Mouse (Mus musculus) monocyte, adult 2 months (primary cell): Measurements from ENCODE around the gene Aunip.

Source experiments
- DNase-seq, 2 experiments: peaks; one replicate each; pipeline ENCODE4 v3.0.0; 2022; ENCODE audit warnings: low spot score in 2 of 2, low read depth in 1 of 2

Gene Aunip

GRCm38 (mm10) chr4:134510845-134511411 is at the start of gene Aunip:
TSS of gene Aunip (plus strand) at chr4:134510999.
- peak; percentile 38 to 62 for DNase-seq

GRCm38 (mm10) chr4:134461252-134461651 is 49.5 kb upstream of the Aunip start:
- no peak for DNase-seq

- DNase-seq, result no peak
Measured at GRCm38 (mm10) chr4:134465789-134466188, 45.0 kb upstream of the Aunip start.

- DNase-seq, result no peak
Measured at GRCm38 (mm10) chr4:134466381-134467262, 44.2 kb upstream of the Aunip start.

GRCm38 (mm10) chr4:134467435-134468214 is 43.2 kb upstream of the Aunip start:
- DNase-seq, result no peak

- DNase-seq, result peak; percentile 82
Measured at GRCm38 (mm10) chr4:134468215-134468575, 42.6 kb upstream of the Aunip start, which contains the start of gene Stmn1. TSS of gene Stmn1 (plus strand) at chr4:134468320.

GRCm38 (mm10) chr4:134468578-134469266 is 42.1 kb upstream of the Aunip start:
- DNase-seq, result peak; percentile 88 to 94

GRCm38 (mm10) chr4:134469341-134469796 is 41.4 kb upstream of the Aunip start:
- DNase-seq, result no peak

- DNase-seq, result no peak
Measured at GRCm38 (mm10) chr4:134469985-134470384, 40.8 kb upstream of the Aunip start.

- DNase-seq, result no peak
Measured at GRCm38 (mm10) chr4:134471469-134471868, 39.3 kb upstream of the Aunip start.

GRCm38 (mm10) chr4:134473764-134474163 is 37.0 kb upstream of the Aunip start:
- DNase-seq, result no peak

GRCm38 (mm10) chr4:134474240-134474639 is 36.6 kb upstream of the Aunip start:
- DNase-seq, result no peak

GRCm38 (mm10) chr4:134476899-134477298 is 33.9 kb upstream of the Aunip start:
- DNase-seq, result no peak

GRCm38 (mm10) chr4:134478031-134478430 is 32.8 kb upstream of the Aunip start:
- peak; percentile 79 to 89 for DNase-seq

GRCm38 (mm10) chr4:134479839-134480238 is 31.0 kb upstream of the Aunip start:
- no peak for DNase-seq

GRCm38 (mm10) chr4:134480864-134481263 is 29.9 kb upstream of the Aunip start:
- peak in 1 of 2 experiments; percentile 66 for DNase-seq

- DNase-seq, result no peak
Measured at GRCm38 (mm10) chr4:134481270-134481669, 29.5 kb upstream of the Aunip start.

- DNase-seq, result no peak
Measured at GRCm38 (mm10) chr4:134482442-134482841, 28.4 kb upstream of the Aunip start.

GRCm38 (mm10) chr4:134483078-134483688 is 27.6 kb upstream of the Aunip start:
- no peak for DNase-seq

GRCm38 (mm10) chr4:134483696-134484095 is 27.1 kb upstream of the Aunip start:
- DNase-seq, result no peak

- no peak for DNase-seq
Measured at GRCm38 (mm10) chr4:134484231-134484630, 26.6 kb upstream of the Aunip start.
